Mouse (Mus musculus): ENCODE data around the gene Glb1. TPM values are rescaled to one million over a fixed set of nuclear protein-coding genes. Genes with fewer than 3 reads are reported as not detected.
"Not testable (repeated sequence)": the region's sequence is repeated elsewhere in the genome, so short reads cannot be mapped to it uniquely, and the experiment has no call there.

The Glb1 gene
- polyA plus RNA-seq, 1 experiment from 2014 or later = 24.6 TPM

DNA sequence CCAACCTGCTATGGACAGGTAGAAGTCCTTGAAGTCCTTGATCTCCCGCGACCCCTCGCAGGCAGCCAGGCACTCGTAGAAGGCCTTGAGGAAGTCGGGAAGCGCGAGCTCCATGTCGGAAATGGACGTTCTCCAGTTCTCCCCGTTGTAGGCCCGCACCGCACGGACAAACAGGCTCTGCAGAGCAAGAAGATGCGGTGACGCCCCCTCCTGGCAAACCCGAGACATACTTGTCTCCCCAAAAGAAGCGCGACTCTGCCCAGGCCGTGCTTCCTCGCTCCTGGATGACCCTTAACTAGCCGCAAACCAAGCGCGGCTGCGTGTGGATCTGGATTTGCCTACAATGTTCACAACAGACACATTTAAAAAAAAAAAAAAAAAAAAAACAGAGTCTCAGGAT lies 16.2 kb upstream of the Glb1 start:
- ATAC-seq (ENCODE audit: low FRiP score, low read depth) = no peak

DNA sequence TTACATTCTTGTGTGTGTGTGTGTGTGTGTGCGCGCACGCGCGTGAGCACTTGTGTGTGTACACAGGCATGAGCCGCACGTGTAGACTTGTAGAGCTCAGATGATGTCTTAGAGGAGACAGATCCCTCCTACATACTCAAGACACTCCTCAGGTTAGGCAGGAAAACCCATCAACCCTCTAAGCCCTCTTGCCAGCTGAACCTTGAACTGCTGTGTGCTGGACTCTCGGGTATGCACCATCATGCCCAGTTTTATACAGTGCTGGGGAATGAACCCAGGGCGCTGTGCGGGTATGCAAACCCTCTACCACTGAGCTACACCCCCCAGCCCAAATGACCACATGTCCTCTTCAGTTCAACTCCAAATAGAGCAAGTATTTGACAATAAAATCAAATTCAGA lies 15.7 kb upstream of the Glb1 start:
- WGBS = 95% methylated on average over 10 of the region's 10 CpGs
- H3K4me1 ChIP-seq = no peaks in the 10 kb centered on the region
- no peaks in the 10 kb centered on the region for H3K27me3 ChIP-seq
- no peak overlapping the region for H3K9ac ChIP-seq (replicated peaks)
- H3K9me3 ChIP-seq = no peaks in the 10 kb centered on the region
- H3K4me3 ChIP-seq = no peak overlapping the region
- no peak overlapping the region for H3K27ac ChIP-seq (replicated peaks)
- H3K36me3 ChIP-seq = no peaks in the 10 kb centered on the region
- no peak for ATAC-seq (ENCODE audit: low FRiP score, low read depth)
- no peak overlapping the region for H3K4me2 ChIP-seq (replicated peaks)

More for the DNA sequence above, 16.2 kb upstream of the Glb1 start:
- H3K4me2 ChIP-seq (replicated peaks) = no peak overlapping the region
- H3K36me3 ChIP-seq = no peaks in the 10 kb centered on the region
- no peak overlapping the region for H3K4me3 ChIP-seq
- H3K9me3 ChIP-seq = no peaks in the 10 kb centered on the region
- no peak overlapping the region for H3K27ac ChIP-seq (replicated peaks)
- no peak overlapping the region for H3K9ac ChIP-seq (replicated peaks)
- WGBS = 84% methylated on average over 24 of the region's 24 CpGs
- H3K27me3 ChIP-seq = no peaks in the 10 kb centered on the region
- H3K4me1 ChIP-seq = no peaks in the 10 kb centered on the region

DNA sequence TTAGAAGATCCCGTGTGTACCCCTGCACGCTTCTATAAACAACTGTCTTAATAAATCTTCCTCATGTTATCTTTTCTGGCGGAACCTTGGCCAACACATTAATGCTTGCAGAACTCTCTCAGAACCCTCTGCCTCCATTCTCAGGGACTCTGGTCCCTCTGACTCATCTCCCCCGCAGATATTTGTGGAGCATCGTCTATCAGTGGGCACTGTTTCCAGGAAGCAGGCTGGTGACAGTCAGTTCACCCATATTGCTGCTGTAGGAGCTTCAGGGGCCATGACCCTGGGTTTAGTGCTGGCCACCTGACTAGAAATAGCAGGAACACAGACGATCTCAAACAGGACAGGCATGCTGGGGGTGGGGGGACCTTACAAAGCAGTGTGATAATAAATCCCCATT lies 13.8 kb upstream of the Glb1 start:
- WGBS = 80% methylated on average over 6 of the region's 6 CpGs
- no peaks in the 10 kb centered on the region for H3K36me3 ChIP-seq
- H3K27me3 ChIP-seq = no peaks in the 10 kb centered on the region; the same call in 1 of the 2 replicates
- no peak overlapping the region for H3K27ac ChIP-seq (replicated peaks)
- H3K4me2 ChIP-seq (replicated peaks) = no peak overlapping the region
- H3K4me3 ChIP-seq = no peak overlapping the region
- H3K9me3 ChIP-seq = no peaks in the 10 kb centered on the region
- no peak for ATAC-seq (ENCODE audit: low FRiP score, low read depth)
- no peak overlapping the region for H3K9ac ChIP-seq (replicated peaks)
- H3K4me1 ChIP-seq = no peaks in the 10 kb centered on the region; the same call in 1 of the 2 replicates

DNA sequence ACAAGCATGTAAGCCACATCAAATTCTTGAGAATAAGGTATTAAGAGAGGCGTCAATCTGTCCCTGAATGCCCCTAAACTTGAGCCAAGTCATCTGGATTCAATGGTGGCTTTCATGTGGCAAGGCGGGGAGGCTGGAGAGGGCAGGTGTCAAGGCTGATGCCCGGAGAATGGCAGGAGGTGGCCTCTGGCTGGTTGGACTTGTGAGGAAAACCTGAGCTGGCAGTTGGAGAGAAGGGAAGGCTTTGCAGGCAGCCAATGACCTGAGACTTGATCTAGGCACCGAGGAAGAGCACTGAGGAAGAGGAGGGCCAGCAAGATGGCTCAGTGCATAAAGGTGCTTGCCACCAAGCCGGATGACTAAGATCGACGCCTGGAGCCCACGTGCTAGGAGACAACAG lies 12.6 kb upstream of the Glb1 start:
- Histone ChIP-seq H3K9ac (replicated peaks) (no peak overlapping the region), H3K36me3 (no peaks in the 10 kb centered on the region), H3K4me1 (no peaks in the 10 kb centered on the region; the same call in 1 of the 2 replicates), H3K9me3 (no peaks in the 10 kb centered on the region), H3K4me3 (no peak overlapping the region), H3K4me2 (replicated peaks) (no peak overlapping the region), H3K27ac (replicated peaks) (no peak overlapping the region), H3K27me3 (no peaks in the 10 kb centered on the region; the same call in 1 of the 2 replicates)
- WGBS = 87% methylated on average over 8 of the region's 8 CpGs
- no peak for ATAC-seq (ENCODE audit: low FRiP score, low read depth)

DNA sequence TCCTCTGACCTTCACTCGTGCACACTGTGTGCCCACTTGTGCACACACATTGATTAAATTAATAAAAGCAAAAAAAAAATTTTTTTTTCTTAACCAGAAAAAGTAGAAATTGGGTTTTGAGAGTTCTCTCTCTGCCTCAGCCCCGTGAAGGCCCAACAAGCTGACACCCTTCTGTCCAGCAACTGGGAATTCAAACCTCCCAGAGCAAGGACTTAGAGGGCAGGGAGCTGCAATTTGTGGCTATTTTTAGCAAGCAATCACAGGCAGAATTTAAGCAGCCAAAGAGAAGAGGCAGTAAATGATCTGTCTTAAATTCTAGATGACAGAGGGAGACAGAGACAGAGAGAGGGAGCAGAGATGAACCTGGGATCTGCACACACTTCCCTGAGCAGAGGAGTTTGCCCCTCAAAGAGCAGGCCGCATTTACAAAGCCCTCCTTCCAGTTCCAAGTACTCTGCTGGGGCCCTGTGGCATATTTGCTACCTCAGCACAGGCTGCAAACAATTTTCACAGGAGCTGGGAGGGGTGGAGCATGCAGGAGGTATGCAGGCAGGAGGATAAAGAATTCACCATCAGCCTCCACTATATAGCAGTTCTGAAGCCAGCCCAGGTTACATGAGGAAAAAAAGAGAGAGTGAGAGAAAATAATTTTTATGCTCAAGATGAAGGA lies 12.0 kb upstream of the Glb1 start:
- no peaks in the 10 kb centered on the region for H3K9me3 ChIP-seq
- no peak for ATAC-seq (ENCODE audit: low FRiP score, low read depth)
- H3K4me3 ChIP-seq = no peak overlapping the region
- no peak overlapping the region for H3K27ac ChIP-seq (replicated peaks)
- H3K9ac ChIP-seq (replicated peaks) = no peak overlapping the region
- no peaks in the 10 kb centered on the region; the same call in 1 of the 2 replicates for H3K27me3 ChIP-seq
- H3K4me1 ChIP-seq = no peaks in the 10 kb centered on the region; the same call in 1 of the 2 replicates
- no peak overlapping the region for H3K4me2 ChIP-seq (replicated peaks)
- H3K36me3 ChIP-seq = no peaks in the 10 kb centered on the region
- WGBS = 84% methylated on average over 3 of the region's 3 CpGs

DNA sequence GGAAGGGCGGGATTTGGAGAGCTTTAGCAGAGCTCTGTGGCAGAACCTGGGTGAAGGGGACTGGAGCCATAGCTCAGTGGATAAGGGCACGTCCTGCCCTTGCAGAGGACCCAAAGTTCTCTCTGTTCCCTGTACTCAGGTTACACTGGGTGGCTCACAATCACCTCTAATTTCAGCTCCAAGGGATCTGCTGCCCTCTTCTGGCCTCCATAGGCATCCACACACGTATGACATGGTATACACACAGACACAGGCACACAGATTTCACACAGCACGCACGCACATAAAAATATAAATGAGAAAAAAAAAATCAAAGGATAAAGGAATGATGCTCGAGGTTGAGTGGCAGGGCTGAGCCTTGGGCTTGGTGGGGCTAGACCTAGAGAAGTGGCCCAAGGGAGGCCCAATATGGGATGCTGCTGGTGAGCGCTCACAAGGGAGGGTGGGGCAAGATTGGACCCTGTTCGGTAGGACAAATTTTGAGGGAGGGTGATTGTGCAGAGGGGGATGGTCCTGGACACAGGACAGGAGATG lies 11.4 kb upstream of the Glb1 start:
- WGBS = 78% methylated on average over 8 of the region's 8 CpGs
- ATAC-seq (ENCODE audit: low FRiP score, low read depth) = no peak; the same call in 1 of the 2 replicates

DNA sequence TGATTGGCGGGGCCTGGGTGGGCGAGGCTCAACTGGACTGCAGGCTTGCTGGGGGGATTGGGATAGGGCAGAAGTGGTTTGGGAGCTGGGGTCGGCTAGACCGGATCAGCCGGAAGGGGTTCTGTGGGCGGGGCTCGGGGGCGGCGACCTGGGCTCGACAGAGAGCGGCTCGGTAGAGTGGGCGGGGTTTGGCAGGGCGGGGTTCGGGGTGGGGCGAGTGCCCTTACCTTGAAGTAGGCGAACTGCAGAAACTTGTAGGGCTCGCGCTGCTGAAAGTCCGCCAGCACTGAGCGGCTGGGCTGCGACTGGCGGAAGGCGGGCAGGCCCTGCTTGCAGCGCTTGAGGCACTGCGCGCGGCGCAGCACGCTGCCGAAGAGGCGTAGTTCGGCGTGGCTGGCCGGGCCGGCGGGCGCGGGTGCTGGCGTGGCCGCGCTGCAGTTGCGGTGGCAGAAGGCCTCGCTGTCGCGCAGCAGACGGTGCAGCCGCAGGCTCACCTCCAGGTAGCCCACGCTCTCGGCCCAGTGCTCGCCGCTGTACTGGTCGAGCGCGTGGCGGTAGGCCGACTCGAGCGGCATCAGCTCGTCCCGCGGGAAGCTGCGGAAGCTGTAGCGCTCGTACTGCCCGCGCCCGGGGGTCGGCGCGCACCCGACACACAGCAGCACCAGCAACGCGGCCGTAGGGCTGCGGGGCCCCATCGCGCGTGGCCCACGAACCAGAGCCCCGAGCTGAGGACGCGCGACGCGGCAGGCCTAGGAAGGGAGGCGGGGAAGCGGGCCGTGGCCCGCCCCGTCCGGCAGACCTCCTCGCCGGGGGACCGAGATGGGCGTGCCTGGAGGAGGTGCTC lies 10.7 kb upstream of the Glb1 start, which contains the start of gene Crtap:
Gene Crtap (minus strand): TSS at position 771 of the 844 bp plus-strand sequence.
- peak; percentile 83 for ATAC-seq (ENCODE audit: low FRiP score, low read depth)
- H3K4me1 ChIP-seq = no peaks in the 10 kb centered on the region; the same call in 1 of the 2 replicates
- WGBS = under 1% methylated on average over 89 of the region's 96 CpGs
- no peaks in the 10 kb centered on the region for H3K9me3 ChIP-seq
- no peaks in the 10 kb centered on the region; the same call in 1 of the 2 replicates for H3K27me3 ChIP-seq
- H3K36me3 ChIP-seq = no peaks in the 10 kb centered on the region
- peak within 1 kb of the TSS; percentile 77 for H3K4me3 ChIP-seq
- peak within 1 kb of the TSS; percentile 72 for H3K9ac ChIP-seq (replicated peaks)
- peak within 1 kb of the TSS; percentile 39; the same call in 1 of the 2 replicates for H3K27ac ChIP-seq (replicated peaks)
- peak within 1 kb of the TSS; percentile 94 for H3K4me2 ChIP-seq (replicated peaks)

More for the DNA sequence above, 11.4 kb upstream of the Glb1 start:
- Histone ChIP-seq H3K27me3 (no peaks in the 10 kb centered on the region; the same call in 1 of the 2 replicates), H3K9me3 (no peaks in the 10 kb centered on the region), H3K4me2 (replicated peaks) (peak overlapping the region; percentile 94), H3K27ac (replicated peaks) (no peak overlapping the region), H3K9ac (replicated peaks) (no peak overlapping the region), H3K4me3 (peak overlapping the region; percentile 77), H3K4me1 (no peaks in the 10 kb centered on the region; the same call in 1 of the 2 replicates), H3K36me3 (no peaks in the 10 kb centered on the region)

DNA sequence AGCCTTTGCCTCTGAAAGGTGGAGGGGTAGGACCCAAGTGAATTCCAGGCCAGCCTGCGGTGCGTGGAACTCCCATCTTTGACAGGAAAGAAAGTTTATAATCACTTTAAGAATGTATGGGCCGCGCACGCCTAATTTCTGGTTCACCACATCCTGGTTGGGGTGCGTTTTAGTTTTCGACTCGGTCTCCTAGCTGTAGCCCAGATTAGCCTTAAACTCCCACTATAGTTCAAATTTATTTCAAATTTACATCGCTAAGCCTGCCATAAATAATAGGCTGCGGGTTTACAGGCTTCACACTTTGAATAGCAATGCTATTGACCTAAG lies 10.2 kb upstream of the Glb1 start:
- Histone ChIP-seq H3K4me3 (peak overlapping the region; percentile 77), H3K27me3 (no peaks in the 10 kb centered on the region; the same call in 1 of the 2 replicates), H3K4me2 (replicated peaks) (peak overlapping the region; percentile 94), H3K9me3 (no peaks in the 10 kb centered on the region), H3K9ac (replicated peaks) (peak overlapping the region; percentile 72), H3K27ac (replicated peaks) (0 out of 2 replicates have a peak overlapping the region, but pooled peaks have one; percentile 39), H3K4me1 (no peaks in the 10 kb centered on the region; the same call in 1 of the 2 replicates), H3K36me3 (no peaks in the 10 kb centered on the region)
- ATAC-seq (ENCODE audit: low FRiP score, low read depth) = no peak
- 5% methylated on average over 10 of the region's 10 CpGs for WGBS

DNA sequence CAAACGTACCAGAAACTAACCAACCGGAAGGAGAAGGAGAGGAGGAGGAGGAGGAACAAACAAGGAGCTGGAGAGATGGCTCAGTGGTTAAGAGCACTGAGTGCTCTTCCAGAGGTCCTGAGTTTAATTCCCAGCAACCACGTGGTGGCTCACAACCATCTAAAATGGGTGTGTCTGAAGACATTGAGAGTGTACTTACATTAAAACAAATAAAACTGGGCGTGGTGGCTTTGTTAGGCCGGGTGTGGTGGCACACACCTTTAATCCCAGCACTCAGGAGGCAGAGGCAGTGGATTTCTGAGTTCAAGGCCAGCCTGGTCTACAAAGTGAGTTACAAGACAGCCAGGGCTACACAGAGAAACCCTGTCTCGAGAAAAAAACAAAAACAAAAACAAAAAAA lies 6.7 kb upstream of the Glb1 start:
- H3K4me3 ChIP-seq; H3K27ac ChIP-seq (replicated peaks); H3K9ac ChIP-seq (replicated peaks); ATAC-seq (ENCODE audit: low FRiP score, low read depth); H3K27me3 ChIP-seq; H3K4me1 ChIP-seq; H3K4me2 ChIP-seq (replicated peaks); H3K9me3 ChIP-seq; H3K36me3 ChIP-seq: not testable (repeated sequence)
- WGBS = 68% methylated on average over 6 of the region's 6 CpGs

DNA sequence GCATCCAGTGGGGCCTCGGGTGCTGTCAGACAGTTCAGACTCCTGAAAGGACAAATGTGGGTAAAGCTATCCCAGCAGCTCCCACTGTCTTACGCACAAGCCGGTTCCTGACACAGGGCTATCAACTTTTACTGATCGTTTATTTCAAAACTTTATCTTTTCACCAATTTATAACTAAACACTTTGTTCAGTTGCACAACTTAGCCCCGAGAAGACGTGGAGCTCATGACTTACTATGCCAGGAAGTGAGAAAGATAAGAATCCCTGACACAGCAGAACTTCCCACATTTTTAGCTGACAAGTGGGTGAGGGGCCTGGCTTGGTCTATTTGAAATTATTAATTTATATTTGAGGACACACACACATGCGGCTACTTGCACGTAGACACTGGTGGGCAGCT lies 6.2 kb upstream of the Glb1 start:
- Histone ChIP-seq H3K4me1 (no peaks in the 10 kb centered on the region; the same call in 1 of the 2 replicates), H3K4me2 (replicated peaks) (no peak overlapping the region), H3K9ac (replicated peaks) (no peak overlapping the region), H3K36me3 (no peaks in the 10 kb centered on the region), H3K9me3 (no peaks in the 10 kb centered on the region), H3K4me3 (no peak overlapping the region), H3K27ac (replicated peaks) (no peak overlapping the region), H3K27me3 (no peaks in the 10 kb centered on the region; the same call in 1 of the 2 replicates)
- WGBS = 91% methylated on average over 8 of the region's 8 CpGs
- ATAC-seq (ENCODE audit: low FRiP score, low read depth) = no peak

DNA sequence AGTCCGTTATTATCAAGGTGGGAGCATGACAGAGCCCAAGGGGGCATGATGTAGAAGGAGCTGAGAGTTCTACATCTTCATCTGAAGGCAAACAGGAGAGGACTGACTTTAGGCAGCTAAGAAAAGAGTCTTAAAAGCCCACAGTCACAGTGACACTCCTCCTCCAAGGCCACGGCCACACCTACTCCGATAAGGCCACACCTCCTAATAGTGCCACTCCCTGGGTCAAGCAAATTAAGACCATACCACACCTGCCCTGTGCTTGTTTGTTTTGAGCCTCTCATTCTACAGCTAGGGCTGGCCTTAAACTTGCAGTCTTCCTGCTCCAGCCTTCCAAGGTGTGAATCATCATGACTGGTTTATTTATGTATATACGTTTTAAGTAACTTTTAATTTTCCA lies 5.6 kb upstream of the Glb1 start:
- WGBS = 90% methylated on average over 4 of the region's 4 CpGs
- H3K9me3 ChIP-seq = no peaks in the 10 kb centered on the region
- no peak overlapping the region for H3K4me3 ChIP-seq
- H3K4me1 ChIP-seq = no peaks in the 10 kb centered on the region; the same call in 1 of the 2 replicates
- no peaks in the 10 kb centered on the region; the same call in 1 of the 2 replicates for H3K27me3 ChIP-seq
- no peak for ATAC-seq (ENCODE audit: low FRiP score, low read depth)
- no peak overlapping the region for H3K27ac ChIP-seq (replicated peaks)
- no peaks in the 10 kb centered on the region for H3K36me3 ChIP-seq
- H3K9ac ChIP-seq (replicated peaks) = no peak overlapping the region
- no peak overlapping the region for H3K4me2 ChIP-seq (replicated peaks)

DNA sequence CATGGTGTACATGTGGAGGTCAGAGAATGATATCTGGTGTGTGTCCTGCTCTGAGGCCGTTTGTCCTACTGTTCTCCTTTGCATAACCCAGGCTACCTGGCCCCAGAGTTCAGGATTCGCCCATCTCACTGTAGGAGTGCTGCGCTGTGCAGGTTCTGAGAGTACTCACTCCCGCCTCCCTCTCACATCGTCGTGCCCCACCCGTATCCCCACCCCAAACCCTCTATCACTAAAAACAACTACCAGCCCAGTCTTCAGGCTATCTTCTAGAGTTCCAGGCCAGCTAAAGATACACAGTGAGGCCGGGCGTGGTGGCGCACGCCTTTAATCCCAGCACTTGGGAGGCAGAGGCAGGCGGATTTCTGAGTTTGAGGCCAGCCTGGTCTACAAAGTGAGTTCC lies 1.2 kb upstream of the Glb1 start:
- Histone ChIP-seq H3K9me3 (no peaks in the 10 kb centered on the region), H3K4me2 (replicated peaks) (no peak overlapping the region), H3K9ac (replicated peaks) (no peak overlapping the region), H3K36me3 (peaks cover 7% of the 10 kb centered on the region), H3K27ac (replicated peaks) (no peak overlapping the region), H3K4me3 (no peak overlapping the region), H3K4me1 (peaks cover 11% of the 10 kb centered on the region), H3K27me3 (no peaks in the 10 kb centered on the region)
- no peak for ATAC-seq (ENCODE audit: low FRiP score, low read depth)
- 87% methylated on average over 12 of the region's 12 CpGs for WGBS
